Mouse (Mus musculus): Measurements from ENCODE around the gene Ugt1a6b. TPM values are rescaled to one million over a fixed set of nuclear protein-coding genes. Genes with fewer than 3 reads are reported as not detected.
"Not testable (repeated sequence)": the region's sequence is repeated elsewhere in the genome, so short reads cannot be mapped to it uniquely, and the experiment has no call there.

The Ugt1a6b gene
- total RNA-seq, 2 experiments from 2014 or later: 0.88 to 1.5 TPM

DNA sequence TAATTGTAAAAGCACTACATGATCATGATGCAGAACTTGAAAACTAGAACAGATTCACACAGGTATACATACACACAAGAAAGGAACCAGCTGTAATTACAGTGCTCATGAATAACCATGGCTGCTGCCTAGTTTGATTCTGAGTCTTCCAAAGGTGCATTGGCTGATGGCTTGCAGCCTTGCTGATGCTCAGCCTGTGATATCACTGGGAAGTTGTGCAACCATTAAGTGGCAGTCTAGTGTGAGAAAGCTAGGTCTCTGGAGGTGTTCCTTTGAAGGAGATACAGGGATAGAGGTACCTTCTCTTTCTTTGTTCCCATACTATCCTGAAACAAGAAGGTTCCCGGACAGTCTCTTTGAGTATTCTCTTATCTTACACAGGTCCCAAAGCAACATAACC is 116.0 kb downstream of the Ugt1a6b start:
- no peak for ATAC-seq (replicated peaks; ENCODE audit: poor library complexity, severe bottlenecking)

DNA sequence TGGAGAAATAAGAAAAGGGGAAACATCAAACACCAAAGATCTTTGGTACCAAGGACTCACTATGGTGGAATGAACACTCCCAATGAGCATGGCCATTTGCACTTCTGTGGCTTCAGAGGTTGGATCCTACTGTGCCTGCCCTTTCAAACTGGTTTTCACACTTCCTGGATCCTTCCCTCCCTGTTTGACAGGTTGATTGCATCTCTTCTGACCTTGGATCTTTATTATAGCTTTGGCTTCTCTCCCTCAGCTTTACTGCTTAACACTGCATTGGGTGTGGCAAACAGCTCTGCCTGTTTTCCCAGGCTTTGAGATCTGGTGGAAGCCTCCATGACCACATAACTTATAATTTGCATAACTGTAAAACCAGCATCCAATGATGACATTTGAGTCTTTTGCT is 117.3 kb downstream of the Ugt1a6b start:
- no peak for ATAC-seq (replicated peaks; ENCODE audit: poor library complexity, severe bottlenecking)

DNA sequence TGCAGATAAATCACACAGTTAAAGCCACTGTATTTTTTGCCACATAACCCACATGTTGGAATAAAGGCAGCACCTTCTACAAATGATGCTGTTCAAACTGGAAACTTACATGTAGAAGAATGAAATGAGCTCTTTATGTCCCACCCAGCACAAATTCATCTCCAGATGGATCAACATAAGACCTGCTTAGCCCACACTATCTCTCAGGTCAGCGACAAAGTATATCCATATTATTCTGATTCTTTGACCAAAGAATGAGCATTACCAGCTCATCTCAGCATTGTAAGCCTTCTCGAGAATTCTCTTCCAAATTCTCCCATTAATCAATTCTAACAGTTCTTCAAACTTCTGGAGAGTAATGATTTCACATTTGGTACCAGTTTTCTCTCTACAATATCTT is 119.2 kb downstream of the Ugt1a6b start:
- no peak for ATAC-seq (replicated peaks; ENCODE audit: poor library complexity, severe bottlenecking)

DNA sequence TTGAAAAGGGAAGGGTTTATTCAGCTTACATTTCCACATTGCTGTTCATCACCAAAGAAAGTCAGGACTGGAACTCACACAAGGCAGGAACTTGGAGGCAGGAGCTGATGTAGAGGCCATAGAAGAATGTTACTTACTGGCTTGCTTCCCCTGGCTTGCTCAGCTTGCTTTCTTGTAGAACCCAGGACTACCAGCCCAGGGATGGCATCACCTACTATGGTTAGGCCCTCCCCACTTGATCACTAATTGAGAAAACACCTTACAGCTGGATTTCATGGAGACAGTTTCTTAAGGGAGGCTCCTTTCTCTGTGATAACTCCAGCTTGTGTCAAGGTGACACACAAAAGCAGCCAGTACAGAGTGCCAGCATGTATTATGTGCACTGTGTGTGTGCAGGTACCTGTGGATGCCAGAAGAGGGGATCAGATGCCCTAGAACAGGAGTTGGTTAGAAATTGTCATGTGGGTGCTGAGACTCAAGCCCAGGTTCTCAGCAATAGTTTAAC is 120.0 kb downstream of the Ugt1a6b start:
- ATAC-seq (replicated peaks; ENCODE audit: poor library complexity, severe bottlenecking): not testable (repeated sequence)

DNA sequence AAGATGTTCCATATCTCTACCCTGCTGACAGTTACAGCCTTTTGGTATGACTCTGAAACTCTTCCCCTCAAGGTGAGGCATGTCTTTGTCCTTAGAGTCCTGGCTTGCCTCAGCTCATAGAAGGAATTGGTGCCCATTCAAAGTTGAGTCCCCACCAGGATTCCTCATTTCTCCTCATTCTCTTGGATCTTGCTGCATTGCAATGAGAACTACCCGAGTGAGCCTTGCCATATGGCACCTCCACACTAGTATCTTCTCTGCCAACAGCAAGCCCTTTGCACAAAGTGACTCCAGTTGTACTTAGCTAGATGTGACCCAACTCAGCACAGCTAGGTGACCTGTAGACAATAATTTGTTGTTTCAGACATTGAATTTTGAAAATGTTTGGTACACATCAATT is 120.5 kb downstream of the Ugt1a6b start:
- ATAC-seq (replicated peaks; ENCODE audit: poor library complexity, severe bottlenecking): no peak

DNA sequence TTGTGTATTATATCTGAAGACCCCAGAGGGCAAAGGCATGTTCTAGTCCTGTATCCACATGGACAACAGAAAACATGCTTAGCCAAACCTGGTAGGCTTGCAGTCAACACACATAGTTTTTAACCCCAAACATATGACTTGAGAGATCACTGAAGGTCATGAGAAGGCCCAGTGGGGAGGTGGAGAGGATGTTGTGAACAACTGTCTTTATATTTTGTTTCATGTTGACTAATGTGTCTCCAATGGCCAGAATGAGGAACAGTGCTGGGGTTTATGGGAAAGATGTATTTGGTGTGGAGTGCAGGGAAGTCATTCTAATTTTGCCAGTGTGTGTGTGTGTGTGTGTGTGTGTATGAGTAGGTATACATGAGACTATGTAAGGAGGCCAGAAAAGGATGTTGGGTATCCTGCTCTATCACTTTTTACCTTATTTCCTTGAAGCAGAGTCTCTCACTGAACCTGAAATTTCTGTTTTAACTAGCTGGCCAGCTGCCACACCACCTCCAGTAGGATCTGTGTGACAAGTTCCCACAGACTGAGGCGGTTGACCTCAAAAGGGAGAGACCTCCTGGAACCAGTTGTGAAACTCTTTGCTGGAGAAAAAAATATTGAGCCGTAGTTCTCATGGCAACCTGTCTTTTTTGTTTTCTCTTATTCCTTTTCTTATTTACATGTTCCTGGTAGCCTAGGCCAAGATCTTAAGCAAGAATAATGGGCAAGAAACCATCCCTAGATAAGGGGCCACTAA is 121.2 kb downstream of the Ugt1a6b start:
- ATAC-seq (replicated peaks; ENCODE audit: poor library complexity, severe bottlenecking): no peak

DNA sequence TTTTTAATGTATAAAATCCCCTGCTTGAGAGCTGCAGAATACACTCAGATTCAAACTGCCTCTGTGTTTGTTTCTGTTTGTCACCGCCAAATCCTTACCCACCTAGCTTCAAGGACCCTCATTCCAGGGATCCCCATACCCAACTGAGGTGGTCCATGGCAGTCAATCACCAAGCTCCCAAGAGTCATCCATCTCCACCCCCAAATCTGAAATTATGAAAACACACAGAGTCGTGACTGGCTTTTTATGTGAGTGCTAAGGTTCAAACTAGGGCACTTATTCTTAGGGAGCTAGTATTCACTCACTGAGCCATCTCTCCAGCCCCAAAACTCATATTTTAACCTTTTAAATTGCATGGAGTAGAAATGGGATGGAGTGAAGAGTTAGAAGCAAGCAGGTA is 122.2 kb downstream of the Ugt1a6b start:
- ATAC-seq (replicated peaks; ENCODE audit: poor library complexity, severe bottlenecking): not testable (repeated sequence)

DNA sequence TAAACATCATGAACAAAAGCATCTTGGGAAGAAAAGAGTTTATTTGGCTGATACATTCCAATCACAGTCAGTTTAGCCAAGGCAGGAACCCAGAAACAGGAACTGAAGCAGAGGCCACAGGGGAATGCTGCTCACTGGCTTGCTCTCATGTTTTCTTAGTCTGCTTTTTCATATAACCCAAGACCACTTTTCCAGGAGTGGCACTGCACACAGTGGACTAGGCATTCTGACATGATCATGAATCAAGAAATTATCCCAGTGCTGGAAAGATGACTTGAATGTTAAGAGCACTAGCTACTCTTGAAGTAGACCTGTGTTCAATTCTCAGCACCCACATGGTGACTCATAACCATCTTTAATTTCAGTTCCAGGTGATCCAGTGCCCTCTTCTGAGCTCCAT is 122.7 kb downstream of the Ugt1a6b start:
- ATAC-seq (replicated peaks; ENCODE audit: poor library complexity, severe bottlenecking): no peak

DNA sequence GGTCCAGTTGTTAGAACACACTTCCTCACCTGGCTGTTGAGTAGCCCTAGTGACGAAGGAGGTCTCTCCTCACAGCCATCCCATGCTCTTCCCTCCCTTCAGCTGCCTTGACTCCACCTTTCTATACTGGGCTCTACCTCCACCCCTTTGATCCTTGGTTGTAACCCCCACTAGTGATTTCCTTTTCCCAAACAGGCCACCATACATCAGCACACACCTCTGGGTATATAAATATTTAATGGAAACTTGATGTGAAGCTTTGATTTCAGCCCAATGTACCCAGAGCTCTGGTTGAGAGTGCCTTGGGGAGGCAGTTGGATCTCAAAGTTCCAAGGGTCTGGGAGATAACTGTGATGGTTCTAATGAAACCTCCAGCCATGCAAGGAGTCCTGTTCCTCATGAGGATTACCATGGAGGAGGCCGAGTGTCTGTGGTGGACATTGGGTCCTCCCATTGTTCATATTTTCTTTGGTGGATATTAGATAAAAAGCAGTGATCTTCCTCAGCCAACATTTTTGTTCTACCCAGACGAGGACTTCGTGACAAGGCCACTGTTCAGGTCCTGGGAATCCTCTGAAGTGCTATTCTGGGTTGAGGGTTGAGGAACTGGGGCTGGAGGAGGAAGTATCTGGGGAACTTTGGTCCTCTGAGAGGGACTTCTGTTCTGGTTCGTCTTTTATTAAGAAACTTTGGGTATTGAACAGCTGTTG is 123.8 kb downstream of the Ugt1a6b start, which contains the start of gene Mroh2a:
Gene Mroh2a (plus strand): TSS at position 317 of the 710 bp plus-strand sequence.
- peak; percentile 56 for ATAC-seq (replicated peaks; ENCODE audit: poor library complexity, severe bottlenecking)

- ATAC-seq (replicated peaks; ENCODE audit: poor library complexity, severe bottlenecking): peak; percentile 1; the same call in 1 of the 2 replicates
Measured at GRCm38 (mm10) chr1:88227482-88227881, 124.4 kb downstream of the Ugt1a6b start.

DNA sequence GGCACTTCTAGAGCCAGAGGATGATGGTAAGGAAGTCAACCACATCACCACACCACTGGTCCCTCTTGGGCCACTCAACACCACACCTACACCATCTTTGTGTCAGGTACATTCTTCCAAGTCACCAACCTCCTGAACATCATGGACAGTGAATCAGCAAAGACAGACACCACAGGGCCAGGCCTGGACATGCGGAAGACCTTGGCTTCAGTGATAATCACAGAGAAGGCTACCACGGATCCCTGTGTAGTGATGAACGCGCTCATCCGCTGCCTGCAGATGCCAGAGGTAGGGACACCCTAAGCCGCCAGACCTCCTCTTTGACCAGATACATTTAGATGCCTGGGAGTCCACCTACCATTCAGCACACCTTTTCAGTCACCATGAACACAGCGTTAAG is 125.1 kb downstream of the Ugt1a6b start:
- ATAC-seq (replicated peaks; ENCODE audit: poor library complexity, severe bottlenecking): no peak

GRCm38 (mm10) chr1:88229566-88229965 is 126.5 kb downstream of the Ugt1a6b start:
- no peak for ATAC-seq (replicated peaks; ENCODE audit: poor library complexity, severe bottlenecking)

- ATAC-seq (replicated peaks; ENCODE audit: poor library complexity, severe bottlenecking): no peak
Measured at GRCm38 (mm10) chr1:88229986-88230385, 126.9 kb downstream of the Ugt1a6b start.

DNA sequence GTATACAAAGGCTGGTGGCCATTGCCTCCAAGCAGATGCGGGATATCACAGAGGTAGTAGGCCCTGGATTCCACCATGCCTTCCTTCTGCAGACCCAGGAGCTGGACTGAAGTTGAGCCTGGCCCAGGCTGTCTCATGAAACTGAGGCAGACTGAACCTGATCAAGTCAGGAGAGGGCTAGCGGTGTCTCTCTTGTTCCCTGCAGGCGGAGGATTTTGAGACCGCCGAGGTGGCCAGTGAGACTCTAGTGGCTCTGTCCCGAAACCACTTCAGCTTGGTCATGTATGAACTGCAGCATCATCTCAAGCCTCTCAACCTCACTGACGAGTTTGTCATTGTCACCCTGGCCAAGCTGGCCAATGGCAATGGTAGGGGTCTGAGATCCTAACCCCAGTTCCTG is 127.4 kb downstream of the Ugt1a6b start:
- no peak for ATAC-seq (replicated peaks; ENCODE audit: poor library complexity, severe bottlenecking)

DNA sequence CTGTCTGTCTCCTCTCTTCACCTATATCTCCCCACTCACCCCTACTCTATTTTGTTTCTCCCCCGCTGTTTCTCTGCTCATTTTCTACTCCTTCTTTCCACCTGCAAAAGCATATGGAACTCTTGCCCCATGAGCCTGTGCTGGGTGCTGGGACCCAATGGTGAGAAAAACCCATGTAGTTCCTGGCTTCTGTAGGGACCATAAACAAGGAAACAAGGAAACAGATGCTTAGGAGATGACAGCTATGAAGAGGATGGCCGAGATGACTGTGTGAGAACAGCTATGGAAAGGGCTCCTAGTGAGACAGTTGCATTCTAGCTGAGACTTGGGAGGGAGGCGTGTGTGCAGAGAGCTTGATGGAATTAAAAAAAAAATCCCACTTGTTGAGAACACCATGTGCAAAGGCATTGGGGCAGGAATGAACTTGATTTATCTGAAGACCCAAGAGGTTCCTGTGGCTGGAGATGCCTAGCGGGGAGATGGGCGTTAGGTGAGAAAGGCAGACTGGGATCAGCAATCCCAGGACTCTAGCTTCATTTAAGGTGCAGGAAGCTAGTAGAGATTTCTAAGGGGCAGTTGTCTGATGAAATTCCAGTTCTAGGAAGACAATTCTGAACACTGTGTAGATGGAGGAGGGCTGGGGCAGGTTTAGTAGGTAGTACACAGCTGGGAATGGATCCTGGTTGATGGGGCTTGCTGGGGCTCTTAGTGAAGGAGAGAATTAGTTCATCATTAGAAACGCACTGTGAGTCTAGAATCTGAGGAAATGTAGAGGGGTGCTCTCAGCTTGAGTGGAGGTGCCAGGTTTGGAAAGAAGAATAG is 128.1 kb downstream of the Ugt1a6b start:
- ATAC-seq (replicated peaks; ENCODE audit: poor library complexity, severe bottlenecking): no peak

GRCm38 (mm10) chr1:88231803-88232499 is 128.9 kb downstream of the Ugt1a6b start:
- ATAC-seq (replicated peaks; ENCODE audit: poor library complexity, severe bottlenecking): no peak

DNA sequence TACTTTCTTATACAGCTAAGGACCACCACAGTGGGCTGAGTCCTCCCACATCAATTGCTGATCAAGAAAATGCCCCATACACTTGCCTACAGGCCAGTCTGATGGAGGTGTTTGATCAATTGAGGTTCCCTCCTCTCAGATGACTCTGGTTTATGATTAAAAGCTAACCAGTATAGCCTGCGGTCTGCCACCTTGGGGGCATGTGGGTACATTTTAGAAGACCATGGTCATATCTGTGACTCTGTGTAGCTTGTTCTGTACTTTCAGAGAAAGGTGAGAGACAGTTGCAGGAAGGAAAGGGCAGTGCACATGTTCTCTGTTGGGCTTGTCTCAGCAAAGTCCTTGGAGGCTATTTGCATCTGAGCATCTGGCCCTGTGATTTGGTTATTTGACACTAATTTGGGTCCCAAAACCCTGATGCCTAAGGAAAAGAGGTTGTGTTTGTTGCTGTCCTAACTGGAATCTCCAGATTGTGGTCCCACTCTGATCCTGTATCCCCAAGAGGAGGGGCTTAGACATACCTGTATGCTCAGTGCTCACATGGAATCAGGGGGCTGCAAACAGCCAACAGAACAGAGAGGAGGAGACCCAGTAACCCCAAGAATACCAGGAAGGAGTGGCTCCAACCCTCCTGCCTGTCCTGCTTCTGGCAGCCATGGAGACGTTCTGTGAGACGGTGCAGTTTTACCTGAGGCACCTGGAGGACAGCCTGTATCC is 129.8 kb downstream of the Ugt1a6b start:
- ATAC-seq (replicated peaks; ENCODE audit: poor library complexity, severe bottlenecking): no peak

DNA sequence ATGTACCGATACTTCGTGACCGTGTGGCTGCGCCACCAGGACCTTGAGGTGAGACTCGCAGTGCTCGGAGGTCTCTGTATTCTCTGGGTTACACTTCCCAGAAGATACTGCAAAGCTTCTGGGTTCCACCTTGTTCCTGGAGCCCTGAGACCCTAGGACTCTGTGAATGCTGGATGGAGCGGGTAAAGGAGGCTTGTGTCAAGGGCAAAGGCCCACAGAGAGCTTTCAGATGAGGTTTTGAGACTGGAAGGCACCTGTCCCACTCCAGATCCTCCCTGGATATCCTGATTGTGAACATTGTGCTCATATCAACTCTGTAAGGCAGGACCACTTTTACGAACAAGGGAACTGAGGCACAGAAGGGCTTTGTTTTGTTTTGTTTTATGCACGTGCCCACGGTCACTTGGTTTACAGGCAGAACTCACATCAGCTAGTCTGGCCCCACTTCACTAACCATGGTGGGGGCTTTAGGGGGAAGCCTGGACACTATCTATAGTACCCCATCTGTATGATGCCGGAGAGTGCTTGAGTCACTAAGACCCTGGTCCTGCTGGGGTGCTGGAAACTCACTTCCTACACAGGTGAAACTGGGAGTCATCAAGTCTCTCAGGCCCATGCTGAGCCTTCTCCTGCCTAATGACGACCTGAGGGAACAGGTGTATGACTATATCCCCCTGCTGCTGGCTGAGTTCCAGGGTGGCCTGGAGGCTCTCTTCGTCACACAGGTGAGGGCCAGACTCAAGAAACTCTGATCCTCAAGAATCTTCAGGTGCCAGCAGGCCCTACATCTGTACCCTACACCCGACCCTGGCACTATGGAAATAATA is 130.6 kb downstream of the Ugt1a6b start:
- no peak for ATAC-seq (replicated peaks; ENCODE audit: poor library complexity, severe bottlenecking)

GRCm38 (mm10) chr1:88234248-88234610 is 131.2 kb downstream of the Ugt1a6b start:
- no peak for ATAC-seq (replicated peaks; ENCODE audit: poor library complexity, severe bottlenecking)
